Mouse (Mus musculus): ENCODE measurements around the gene Adh1. TPM values are rescaled to one million over a fixed set of nuclear protein-coding genes. Genes with fewer than 3 reads are reported as not detected.
A peak's percentile ranks its signal among the peaks of the same experiment; 100 is the strongest.

Adh1 gene
- polyA plus RNA-seq, 1 experiment: 1.8 TPM

GRCm38 (mm10) chr3:138282556-138282955 is 21.8 kb downstream of the Adh1 start:
- DNase-seq (ENCODE audit: extremely low spot score in 1 of 2, low spot score in 1 of 2): no peak

- no peak for DNase-seq (ENCODE audit: extremely low spot score in 1 of 2, low spot score in 1 of 2)
These were observed 23.0 kb downstream of the Adh1 start for GRCm38 (mm10) chr3:138283831-138284230.

GRCm38 (mm10) chr3:138285986-138286385 is 25.2 kb downstream of the Adh1 start:
- DNase-seq (ENCODE audit: extremely low spot score in 1 of 2, low spot score in 1 of 2): no peak

GRCm38 (mm10) chr3:138287686-138288085 is 26.9 kb downstream of the Adh1 start:
- DNase-seq (ENCODE audit: extremely low spot score in 1 of 2, low spot score in 1 of 2): no peak

GRCm38 (mm10) chr3:138290672-138291071 is 29.9 kb downstream of the Adh1 start:
- no peak for DNase-seq (ENCODE audit: extremely low spot score in 1 of 2, low spot score in 1 of 2)

GRCm38 (mm10) chr3:138291529-138292117 is 30.8 kb downstream of the Adh1 start:
- DNase-seq (ENCODE audit: extremely low spot score in 1 of 2, low spot score in 1 of 2): no peak

GRCm38 (mm10) chr3:138293298-138293895 is 32.6 kb downstream of the Adh1 start:
- no peak for DNase-seq (ENCODE audit: extremely low spot score in 1 of 2, low spot score in 1 of 2)

GRCm38 (mm10) chr3:138300130-138300529 is 39.3 kb downstream of the Adh1 start:
- DNase-seq (ENCODE audit: extremely low spot score in 1 of 2, low spot score in 1 of 2): no peak

- no peak for DNase-seq (ENCODE audit: extremely low spot score in 1 of 2, low spot score in 1 of 2)
These were observed 41.9 kb downstream of the Adh1 start for GRCm38 (mm10) chr3:138302676-138303075.

GRCm38 (mm10) chr3:138303771-138304488 is 43.1 kb downstream of the Adh1 start:
- no peak for DNase-seq (ENCODE audit: extremely low spot score in 1 of 2, low spot score in 1 of 2)

GRCm38 (mm10) chr3:138304489-138304871 is 43.7 kb downstream of the Adh1 start:
- no peak for DNase-seq (ENCODE audit: extremely low spot score in 1 of 2, low spot score in 1 of 2)

- DNase-seq (ENCODE audit: extremely low spot score in 1 of 2, low spot score in 1 of 2): peak in 1 of 2 experiments; percentile 3
These were observed 44.9 kb downstream of the Adh1 start for GRCm38 (mm10) chr3:138305486-138306289.

- no peak for DNase-seq (ENCODE audit: extremely low spot score in 1 of 2, low spot score in 1 of 2)
These were observed 45.5 kb downstream of the Adh1 start for GRCm38 (mm10) chr3:138306290-138306683.

- DNase-seq (ENCODE audit: extremely low spot score in 1 of 2, low spot score in 1 of 2): no peak
These were observed 49.1 kb downstream of the Adh1 start for GRCm38 (mm10) chr3:138309910-138310309.

- no peak for DNase-seq (ENCODE audit: extremely low spot score in 1 of 2, low spot score in 1 of 2)
These were observed 50.2 kb downstream of the Adh1 start for GRCm38 (mm10) chr3:138311015-138311414.

- DNase-seq (ENCODE audit: extremely low spot score in 1 of 2, low spot score in 1 of 2): no peak
These were observed 52.2 kb downstream of the Adh1 start, which contains the start of gene Adh6a for GRCm38 (mm10) chr3:138312965-138313364. Gene Adh6a (plus strand): TSS chr3:138313286.

GRCm38 (mm10) chr3:138316908-138317472 is 56.2 kb downstream of the Adh1 start:
- no peak for DNase-seq (ENCODE audit: extremely low spot score in 1 of 2, low spot score in 1 of 2)

- DNase-seq (ENCODE audit: extremely low spot score in 1 of 2, low spot score in 1 of 2): no peak
These were observed 64.2 kb downstream of the Adh1 start for GRCm38 (mm10) chr3:138325001-138325400.

GRCm38 (mm10) chr3:138325466-138325865 is 64.7 kb downstream of the Adh1 start:
- DNase-seq (ENCODE audit: extremely low spot score in 1 of 2, low spot score in 1 of 2): no peak

- no peak for DNase-seq (ENCODE audit: extremely low spot score in 1 of 2, low spot score in 1 of 2)
These were observed 73.1 kb downstream of the Adh1 start for GRCm38 (mm10) chr3:138333910-138334309.

GRCm38 (mm10) chr3:138334320-138334719 is 73.5 kb downstream of the Adh1 start:
- no peak for DNase-seq (ENCODE audit: extremely low spot score in 1 of 2, low spot score in 1 of 2)

Measured in frontal cortex, adult 2 months (tissue).